Mouse (Mus musculus) cerebellum, adult 11 months (tissue): ENCODE data around the gene Cerk.
"Not testable (repeated sequence)": the region's sequence is repeated elsewhere in the genome, so short reads cannot be mapped to it uniquely, and the experiment has no call there.

Experiments
- DNase-seq: peaks from one replicate; pipeline ENCODE4 v3.0.0; 2022

Cerk gene

DNA sequence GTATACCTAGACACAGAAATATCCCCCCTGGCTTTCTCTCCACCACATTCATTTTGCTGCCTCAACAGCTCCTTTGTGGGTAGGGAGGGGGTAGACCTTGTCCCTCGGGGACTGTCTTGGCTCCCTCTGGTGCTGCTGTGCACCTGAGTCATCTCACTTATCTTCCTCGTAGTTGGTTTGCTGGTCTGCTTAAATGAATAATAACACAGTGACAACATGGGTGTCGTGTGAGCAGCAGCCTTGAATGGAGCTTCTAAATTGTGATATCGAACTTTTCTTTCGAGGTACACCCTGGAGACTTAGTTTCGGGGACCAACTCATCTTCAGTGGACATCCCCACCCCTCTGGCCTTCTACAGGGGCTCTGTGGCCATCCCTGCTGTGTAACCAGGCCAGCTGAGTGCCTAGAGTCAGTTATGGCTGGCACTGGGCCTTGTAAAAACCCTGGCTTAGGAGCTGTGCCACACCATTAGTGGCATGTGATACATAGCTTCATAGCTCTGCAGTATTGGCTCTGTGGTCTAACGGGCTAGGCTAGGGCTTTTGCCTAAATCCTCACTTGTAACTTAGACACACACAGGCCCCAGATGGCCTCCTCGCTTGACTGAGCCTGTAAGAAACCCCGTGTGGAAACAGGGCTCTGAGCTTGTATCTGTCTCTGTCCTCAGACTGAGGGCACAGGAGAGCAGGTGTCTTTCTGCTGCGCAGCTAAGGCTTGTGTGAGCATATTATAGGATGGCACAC is 75.4 kb downstream of the Cerk start:
- peak; percentile 74 for DNase-seq

DNA sequence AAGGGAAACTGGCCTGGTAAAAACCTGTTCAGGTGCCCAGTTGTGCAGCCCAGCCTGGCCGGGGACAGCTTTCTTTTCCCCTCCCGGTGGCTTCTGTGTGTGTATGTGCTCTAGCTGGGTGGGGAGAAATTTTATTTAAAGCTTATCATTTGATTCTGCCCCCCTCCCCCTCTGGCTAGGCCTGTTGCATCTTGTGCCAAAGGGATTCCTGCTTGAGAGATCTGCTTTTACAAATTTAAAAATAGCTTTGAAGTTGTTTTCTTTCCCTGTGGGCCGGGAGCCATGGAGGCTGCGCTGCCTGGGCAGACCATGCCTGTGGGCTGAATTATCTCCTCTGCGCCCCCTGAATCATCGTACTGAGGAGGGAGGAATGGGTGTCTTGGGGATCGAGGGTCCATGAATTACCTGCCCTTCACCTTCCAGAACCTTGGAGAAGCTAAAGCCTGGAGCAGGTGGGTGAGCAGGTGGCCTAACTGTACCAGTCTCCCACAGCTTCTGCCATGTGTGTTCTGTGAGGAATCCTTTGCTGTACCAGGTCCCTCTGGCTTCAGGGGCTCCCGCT is 76.2 kb downstream of the Cerk start:
- peak; percentile 61 for DNase-seq

- no peak for DNase-seq
Measured at GRCm38 (mm10) chr15:86109245-86109644, 76.7 kb downstream of the Cerk start.

DNA sequence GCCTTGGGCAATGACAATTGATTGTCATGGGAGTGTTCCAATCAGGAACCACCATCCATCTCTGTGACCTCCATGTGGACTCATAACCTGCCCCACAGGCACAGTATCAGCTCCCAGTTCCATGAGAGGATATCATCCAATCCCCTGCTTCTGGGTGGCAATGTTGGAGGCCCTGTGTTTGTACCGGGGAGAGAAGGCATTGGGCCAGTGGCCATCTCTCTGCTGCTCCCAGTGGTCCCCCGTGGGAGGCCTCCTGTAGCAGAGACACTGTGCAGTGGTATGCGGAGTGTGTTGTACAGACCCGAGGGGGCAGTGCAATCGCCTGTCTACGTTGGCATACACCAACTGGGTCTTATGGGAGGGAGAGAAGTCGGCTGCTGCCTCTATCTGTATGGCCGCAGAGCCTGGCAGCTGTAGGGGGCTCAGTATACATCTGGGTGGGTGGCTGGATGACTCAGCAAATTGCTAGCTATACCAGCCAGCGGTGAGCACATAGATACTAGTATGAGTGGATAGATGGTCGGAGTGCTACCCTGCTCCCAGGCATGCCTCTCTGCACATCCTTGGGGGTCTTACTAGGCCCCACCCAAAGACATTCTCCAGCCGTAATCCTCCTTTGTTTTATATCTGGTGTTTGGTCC is 78.0 kb downstream of the Cerk start:
- DNase-seq = no peak

GRCm38 (mm10) chr15:86105751-86106150 is 80.2 kb downstream of the Cerk start:
- DNase-seq = no peak

DNA sequence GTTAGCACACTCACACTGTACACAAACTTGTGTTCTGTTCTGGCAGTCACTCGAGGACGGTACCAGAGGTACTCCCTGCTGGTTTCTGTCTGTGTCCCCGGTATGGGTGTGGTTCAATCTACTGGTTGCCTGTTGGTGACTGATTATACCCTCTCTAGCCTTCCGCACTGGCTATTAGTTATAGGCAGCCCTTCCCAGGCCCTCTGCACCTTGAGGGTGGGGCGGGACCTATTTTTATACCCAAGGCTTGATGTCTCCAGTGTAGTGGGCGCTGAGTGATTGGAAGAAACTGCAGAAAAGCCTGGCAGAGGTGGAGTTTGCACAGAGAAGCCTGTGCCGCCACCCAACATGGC is 80.6 kb downstream of the Cerk start:
- no peak for DNase-seq

DNA sequence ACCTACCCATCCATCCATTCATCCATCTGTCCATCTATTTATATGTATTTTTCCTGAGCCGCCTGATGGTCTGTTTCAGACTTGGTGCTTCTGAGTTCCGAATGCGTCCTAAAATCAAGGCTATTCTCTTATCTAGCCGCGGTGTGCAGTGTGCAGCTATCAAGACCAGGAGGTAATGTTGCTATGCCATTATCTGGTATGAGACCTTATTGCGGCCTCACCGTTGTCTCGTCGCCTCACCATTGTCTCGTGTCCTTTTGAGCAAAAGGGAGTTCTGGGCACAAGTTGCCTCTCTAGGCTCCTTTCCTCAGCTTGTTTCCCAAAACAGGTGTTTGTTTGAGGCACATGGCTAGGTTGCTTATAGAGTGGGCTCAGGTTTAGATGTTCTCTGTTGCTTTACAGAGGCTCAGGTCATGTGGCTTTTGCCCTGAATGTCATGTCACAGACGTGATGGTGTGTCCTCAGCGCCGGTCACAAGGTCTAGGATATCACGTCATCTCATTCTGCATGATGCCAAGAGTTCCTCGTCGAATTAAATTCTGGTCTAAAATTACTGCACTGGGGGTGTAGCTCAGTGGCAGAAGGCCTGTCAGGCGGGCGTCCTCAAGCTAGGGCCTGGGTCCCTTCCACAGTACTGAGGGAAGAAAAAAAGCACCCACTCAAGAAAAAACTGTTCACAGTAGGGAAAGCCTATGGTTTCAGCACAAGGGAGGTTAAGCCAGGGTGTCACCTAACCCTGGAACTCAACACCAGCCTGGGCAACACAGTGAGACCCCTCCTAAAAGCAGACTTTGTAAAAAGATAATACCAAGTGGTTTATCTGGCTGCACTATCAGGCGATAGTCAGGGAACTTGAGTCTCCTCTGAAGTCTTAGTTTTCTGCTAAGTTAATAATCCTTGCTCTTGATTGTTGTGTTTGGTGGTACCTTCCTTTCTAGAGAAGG is 81.3 kb downstream of the Cerk start:
- DNase-seq = no peak

DNA sequence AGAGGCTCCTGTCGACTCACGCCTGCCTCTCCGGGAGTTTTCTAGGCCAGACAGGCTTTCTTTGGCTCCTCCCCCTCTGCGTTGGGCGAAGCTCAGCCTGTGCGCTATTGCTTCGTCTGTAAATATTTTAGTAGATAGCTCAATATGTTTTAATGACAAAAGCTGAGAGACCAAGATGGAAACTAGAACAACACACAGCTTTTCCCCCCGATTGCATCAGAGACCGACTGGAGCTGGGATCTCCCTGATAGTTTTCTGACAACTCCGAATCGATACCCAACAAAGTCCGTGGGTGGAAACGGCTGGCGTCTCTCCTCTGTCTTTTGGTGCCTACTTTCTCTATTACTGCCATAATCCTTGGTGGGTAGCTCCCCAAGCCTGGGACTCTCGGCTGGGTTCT is 83.6 kb downstream of the Cerk start:
- DNase-seq = no peak

DNA sequence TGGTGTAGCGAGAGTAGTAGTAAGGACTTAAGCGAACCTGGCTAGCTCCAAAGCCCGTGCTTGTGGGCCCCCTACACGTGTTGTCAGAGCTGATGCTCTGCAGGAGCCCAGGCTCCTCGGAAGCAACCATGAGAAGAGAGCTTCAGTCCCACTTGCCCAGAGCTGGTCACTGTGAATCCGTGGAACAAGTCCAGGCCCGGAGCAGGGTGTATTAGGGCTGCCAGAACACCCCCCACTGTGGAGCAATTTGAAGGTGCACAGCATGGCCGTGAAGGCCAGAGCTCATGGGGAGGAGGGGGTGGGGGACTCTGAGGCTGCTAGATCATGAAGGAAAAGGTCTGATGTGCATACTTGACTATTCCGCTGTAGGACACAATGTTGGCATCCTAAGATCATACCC is 84.4 kb downstream of the Cerk start:
- no peak for DNase-seq

GRCm38 (mm10) chr15:86097871-86098270 is 88.1 kb downstream of the Cerk start:
- DNase-seq = no peak

DNA sequence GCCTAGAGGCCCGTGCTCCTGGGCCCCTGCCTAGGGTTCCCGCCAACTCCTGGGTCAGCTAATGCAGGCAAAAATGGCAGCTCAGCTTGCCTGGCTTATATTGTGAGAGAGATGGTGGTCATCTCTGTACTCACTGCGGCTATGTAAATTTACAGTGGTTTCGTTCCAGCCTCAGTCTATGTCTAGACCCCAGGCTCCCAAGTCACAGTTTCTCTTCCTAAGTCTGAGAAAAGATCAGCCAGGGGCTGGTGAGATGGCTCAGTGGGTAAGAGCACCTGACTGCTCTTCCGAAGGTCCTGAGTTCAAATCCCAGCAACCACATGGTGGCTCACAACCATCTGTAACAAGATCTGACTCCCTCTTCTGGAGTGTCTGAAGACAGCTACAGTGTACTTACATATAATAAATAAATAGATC is 89.3 kb downstream of the Cerk start:
- DNase-seq = not testable (repeated sequence)

DNA sequence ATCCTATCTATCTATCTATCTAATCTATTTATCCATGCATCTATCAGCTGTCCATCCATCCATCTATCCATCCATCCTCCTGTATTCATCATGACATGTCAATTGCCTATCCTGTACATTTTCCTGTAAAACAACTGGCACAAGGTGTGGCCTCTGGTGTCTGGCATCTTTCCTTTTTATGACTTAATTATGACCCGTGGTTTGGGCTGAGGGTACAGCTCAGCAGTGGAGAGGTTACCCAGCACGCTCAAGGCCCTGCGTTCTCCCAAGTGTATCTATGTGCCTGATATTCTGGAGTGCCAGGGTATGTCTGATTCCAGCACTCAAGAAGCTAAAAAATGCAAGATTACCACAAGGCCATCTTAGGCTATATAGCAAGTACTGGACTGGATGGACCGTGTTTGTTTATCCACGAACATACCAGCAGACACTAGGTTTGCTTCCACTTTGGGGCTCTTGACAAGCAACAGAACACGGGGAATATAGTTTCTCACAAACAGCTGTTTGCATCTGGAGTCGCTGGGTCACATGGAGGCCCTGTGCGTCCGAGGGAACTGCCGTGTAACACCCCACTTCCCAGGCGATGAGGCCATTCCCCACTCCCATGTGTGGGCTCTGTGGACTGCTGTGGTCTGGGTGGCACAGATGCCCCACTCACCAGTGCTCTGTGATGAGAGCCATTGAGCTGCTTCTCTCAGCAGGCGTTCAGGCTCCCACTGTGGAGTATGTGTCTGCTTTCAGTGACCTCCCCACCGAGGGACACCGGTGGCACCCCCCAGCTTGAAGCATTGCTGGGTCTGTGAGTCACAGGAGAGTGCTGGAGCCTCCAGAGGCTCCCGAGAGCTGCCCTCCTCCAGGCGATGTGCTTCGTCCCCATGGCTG is 90.0 kb downstream of the Cerk start:
- no peak for DNase-seq

GRCm38 (mm10) chr15:86094324-86095121 is 91.4 kb downstream of the Cerk start:
- no peak for DNase-seq

DNA sequence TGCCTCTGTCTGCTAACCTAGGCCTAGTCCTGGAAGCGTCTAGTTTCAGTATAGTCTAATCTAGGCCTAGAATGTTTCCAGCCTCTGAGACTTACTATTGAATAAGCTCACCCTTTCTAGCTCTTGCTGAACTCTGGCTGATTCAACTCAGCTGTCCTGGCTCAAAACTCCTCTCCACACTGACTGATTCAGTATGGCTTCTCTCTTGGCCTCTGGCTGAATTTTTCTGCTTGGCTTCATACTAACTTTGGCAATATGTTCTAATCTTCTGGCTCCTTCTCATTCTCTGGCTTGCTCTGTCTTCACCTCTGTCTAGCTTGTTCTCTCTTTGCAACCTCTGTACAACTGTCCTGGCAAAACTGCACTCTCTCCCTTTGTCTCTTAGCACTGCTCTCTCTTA is 92.7 kb downstream of the Cerk start:
- no peak for DNase-seq

DNA sequence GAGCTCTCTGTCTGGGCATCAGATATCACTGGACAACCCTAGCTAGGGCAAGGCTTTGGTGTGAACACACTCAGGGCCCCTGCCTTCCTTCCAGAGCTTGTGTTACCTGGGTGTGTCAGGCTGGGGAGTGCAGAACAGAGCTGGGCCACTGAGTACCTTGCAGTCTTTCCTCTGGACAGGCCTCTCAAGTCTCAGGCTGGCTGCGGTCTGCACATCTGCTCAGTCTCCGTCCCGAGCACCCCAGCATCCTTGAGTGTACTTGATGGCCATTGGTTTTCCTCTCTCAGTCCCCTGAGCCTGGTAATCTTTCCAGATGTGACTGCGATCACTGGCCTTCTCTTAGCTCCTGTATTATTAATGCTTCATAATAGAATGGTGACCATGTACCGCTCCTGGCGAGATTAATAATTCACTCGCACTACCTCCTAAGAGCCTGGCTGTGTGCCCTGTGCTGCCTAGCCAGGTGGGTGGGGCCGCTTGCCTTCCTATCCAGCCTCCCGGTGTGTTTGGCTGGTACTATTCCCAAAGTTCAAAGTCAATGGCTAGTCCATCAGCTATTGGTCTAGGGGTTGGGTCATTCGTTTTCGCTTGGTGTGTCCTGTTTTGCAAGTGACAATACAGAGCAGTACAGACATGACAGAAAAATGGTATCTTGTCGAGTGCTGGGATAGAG is 93.8 kb downstream of the Cerk start:
- DNase-seq = no peak

- DNase-seq = no peak
Measured at GRCm38 (mm10) chr15:86091201-86091997, 94.5 kb downstream of the Cerk start.

DNA sequence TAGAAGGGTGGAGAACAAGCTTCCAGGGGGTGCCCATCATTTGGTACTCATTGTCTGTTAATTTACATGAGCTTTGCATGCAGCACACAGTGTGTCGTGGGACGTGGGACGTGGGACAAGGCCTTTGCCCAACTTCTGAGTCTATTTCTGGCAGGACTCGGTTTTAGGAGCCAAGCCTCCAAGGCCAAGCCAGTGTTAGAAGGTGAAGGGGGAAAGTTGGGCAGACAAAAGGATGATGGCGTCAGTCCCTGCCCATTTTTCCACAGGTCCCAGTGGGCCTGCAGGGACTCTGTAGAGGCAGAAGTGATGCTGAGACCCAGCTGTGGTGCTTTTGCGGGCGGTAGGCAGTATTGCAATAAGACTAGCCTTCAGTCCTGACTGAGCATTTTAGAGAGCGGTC is 95.4 kb downstream of the Cerk start:
- DNase-seq = no peak

- no peak for DNase-seq
Measured at GRCm38 (mm10) chr15:86089991-86090529, 95.9 kb downstream of the Cerk start.
